Mouse (Mus musculus): ENCODE measurements around the gene Nae1. TPM values are rescaled to one million over a fixed set of nuclear protein-coding genes. Genes with fewer than 3 reads are reported as not detected.

The Nae1 gene
- polyA plus RNA-seq, 1 experiment from 2014 or later: 98.6 TPM

- H3K27ac ChIP-seq (ENCODE audit: low read length): no peak overlapping the region
- peak overlapping the region; percentile 93 for H3K4me3 ChIP-seq (ENCODE audit: low read length)
- H3K36me3 ChIP-seq (ENCODE audit: insufficient read depth, low read length): peaks cover 10% of the 10 kb centered on the region
- peaks cover 12% of the 10 kb centered on the region for H3K27me3 ChIP-seq (ENCODE audit: insufficient read depth, low read length)
- H3K4me2 ChIP-seq (replicated peaks; ENCODE audit: low read depth, low read length): peak overlapping the region; percentile 77
- peak; percentile 76 for ATAC-seq (ENCODE audit: low FRiP score, low TSS enrichment)
- H3K4me1 ChIP-seq (ENCODE audit: insufficient read depth, low read length): peaks cover 20% of the 10 kb centered on the region
- H3K9ac ChIP-seq (replicated peaks; ENCODE audit: low read length): peak overlapping the region; percentile 97
- 9% methylated on average over 9 of the region's 9 CpGs for WGBS
- H3K9me3 ChIP-seq (ENCODE audit: low read length): no peaks in the 10 kb centered on the region
These were observed 323 bp upstream of the Nae1 start for GRCm38 (mm10) chr8:104534779-104535141.

DNA sequence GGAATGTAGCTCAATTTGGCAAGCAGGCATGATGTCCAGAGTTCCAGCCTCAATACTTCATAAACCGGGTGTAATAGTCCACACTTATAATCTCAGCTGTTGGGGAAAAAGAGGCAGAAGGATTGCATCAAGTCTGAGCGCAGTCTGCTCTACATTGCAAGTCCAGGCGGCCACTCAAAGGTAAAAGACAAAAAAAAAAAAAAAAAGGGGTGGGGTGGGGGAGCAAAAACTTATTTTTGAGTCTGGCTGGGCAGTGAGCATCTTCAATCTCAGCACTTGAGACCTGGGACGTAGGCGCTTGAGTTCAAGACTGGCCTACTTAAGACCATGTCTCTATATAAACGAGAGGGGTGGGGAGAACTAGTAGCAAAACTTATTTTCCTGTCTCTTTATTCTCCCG, 886 bp downstream of the Nae1 start:
- peak overlapping the region; percentile 73 for H3K4me2 ChIP-seq (replicated peaks; ENCODE audit: low read depth, low read length)
- H3K9me3 ChIP-seq (ENCODE audit: low read length): no peaks in the 10 kb centered on the region
- peak overlapping the region; percentile 93 for H3K4me3 ChIP-seq (ENCODE audit: low read length)
- peaks cover under 1% of the 10 kb centered on the region; the same call in 1 of the 2 replicates for H3K27me3 ChIP-seq (ENCODE audit: insufficient read depth, low read length)
- peaks cover 17% of the 10 kb centered on the region for H3K36me3 ChIP-seq (ENCODE audit: insufficient read depth, low read length)
- 14% methylated on average over 7 of the region's 7 CpGs for WGBS
- H3K4me1 ChIP-seq (ENCODE audit: insufficient read depth, low read length): peaks cover 20% of the 10 kb centered on the region
- H3K9ac ChIP-seq (replicated peaks; ENCODE audit: low read length): peak overlapping the region; percentile 97
- H3K27ac ChIP-seq (ENCODE audit: low read length): no peak overlapping the region
- ATAC-seq (ENCODE audit: low FRiP score, low TSS enrichment): peak; percentile 17; the same call in 1 of the 2 replicates

- H3K4me2 ChIP-seq (replicated peaks; ENCODE audit: low read depth, low read length): no peak overlapping the region
- H3K36me3 ChIP-seq (ENCODE audit: insufficient read depth, low read length): peaks cover 35% of the 10 kb centered on the region
- no peak overlapping the region for H3K27ac ChIP-seq (ENCODE audit: low read length)
- H3K4me1 ChIP-seq (ENCODE audit: insufficient read depth, low read length): peaks cover 13% of the 10 kb centered on the region
- H3K4me3 ChIP-seq (ENCODE audit: low read length): no peak overlapping the region
- H3K27me3 ChIP-seq (ENCODE audit: insufficient read depth, low read length): no peaks in the 10 kb centered on the region
- WGBS: 82% methylated on average over 6 of the region's 6 CpGs
- no peak for ATAC-seq (ENCODE audit: low FRiP score, low TSS enrichment)
- no peaks in the 10 kb centered on the region for H3K9me3 ChIP-seq (ENCODE audit: low read length)
- no peak overlapping the region for H3K9ac ChIP-seq (replicated peaks; ENCODE audit: low read length)
These were observed 4.8 kb downstream of the Nae1 start for GRCm38 (mm10) chr8:104529671-104530070.

- no peaks in the 10 kb centered on the region for H3K27me3 ChIP-seq (ENCODE audit: insufficient read depth, low read length)
- 93% methylated on average over 5 of the region's 5 CpGs for WGBS
- H3K27ac ChIP-seq (ENCODE audit: low read length): no peak overlapping the region
- H3K9me3 ChIP-seq (ENCODE audit: low read length): no peaks in the 10 kb centered on the region
- H3K36me3 ChIP-seq (ENCODE audit: insufficient read depth, low read length): peaks cover 45% of the 10 kb centered on the region
- H3K4me3 ChIP-seq (ENCODE audit: low read length): no peak overlapping the region
- H3K4me1 ChIP-seq (ENCODE audit: insufficient read depth, low read length): no peaks in the 10 kb centered on the region
- ATAC-seq (ENCODE audit: low FRiP score, low TSS enrichment): no peak
- H3K9ac ChIP-seq (replicated peaks; ENCODE audit: low read length): no peak overlapping the region
- no peak overlapping the region for H3K4me2 ChIP-seq (replicated peaks; ENCODE audit: low read depth, low read length)
These were observed 16.6 kb downstream of the Nae1 start for GRCm38 (mm10) chr8:104517872-104518271.

- Histone ChIP-seq H3K4me3 (ENCODE audit: low read length) (peak overlapping the region; percentile 66; the same call in 1 of the 2 replicates), H3K4me2 (replicated peaks; ENCODE audit: low read depth, low read length) (peak overlapping the region; percentile 100), H3K9me3 (ENCODE audit: low read length) (no peaks in the 10 kb centered on the region), H3K27me3 (ENCODE audit: insufficient read depth, low read length) (no peaks in the 10 kb centered on the region), H3K9ac (replicated peaks; ENCODE audit: low read length) (no peak overlapping the region), H3K4me1 (ENCODE audit: insufficient read depth, low read length) (peaks cover 11% of the 10 kb centered on the region), H3K27ac (ENCODE audit: low read length) (no peak overlapping the region; the same call in 1 of the 2 replicates), H3K36me3 (ENCODE audit: insufficient read depth, low read length) (peaks cover 16% of the 10 kb centered on the region)
- 81% methylated on average over 3 of the region's 3 CpGs for WGBS
- peak; percentile 5; the same call in 1 of the 2 replicates for ATAC-seq (ENCODE audit: low FRiP score, low TSS enrichment)
These were observed 24.3 kb downstream of the Nae1 start for GRCm38 (mm10) chr8:104510134-104510533.

- no peaks in the 10 kb centered on the region for H3K27me3 ChIP-seq (ENCODE audit: insufficient read depth, low read length)
- H3K9me3 ChIP-seq (ENCODE audit: low read length): no peaks in the 10 kb centered on the region
- H3K36me3 ChIP-seq (ENCODE audit: insufficient read depth, low read length): peaks cover 9% of the 10 kb centered on the region
- H3K4me3 ChIP-seq (ENCODE audit: low read length): peak within 1 kb of the TSS; percentile 66
- H3K27ac ChIP-seq (ENCODE audit: low read length): peak within 1 kb of the TSS; percentile 69; the same call in 1 of the 2 replicates
- peak; percentile 94 for ATAC-seq (ENCODE audit: low FRiP score, low TSS enrichment)
- peak within 1 kb of the TSS; percentile 82 for H3K9ac ChIP-seq (replicated peaks; ENCODE audit: low read length)
- peaks cover 11% of the 10 kb centered on the region for H3K4me1 ChIP-seq (ENCODE audit: insufficient read depth, low read length)
- peak within 1 kb of the TSS; percentile 100 for H3K4me2 ChIP-seq (replicated peaks; ENCODE audit: low read depth, low read length)
- 1% methylated on average over 60 of the region's 64 CpGs for WGBS
These were observed 25.1 kb downstream of the Nae1 start, which contains the start of gene Terb1 for GRCm38 (mm10) chr8:104509061-104510006. Terb1 (minus strand) TSS chr8:104509910.

DNA sequence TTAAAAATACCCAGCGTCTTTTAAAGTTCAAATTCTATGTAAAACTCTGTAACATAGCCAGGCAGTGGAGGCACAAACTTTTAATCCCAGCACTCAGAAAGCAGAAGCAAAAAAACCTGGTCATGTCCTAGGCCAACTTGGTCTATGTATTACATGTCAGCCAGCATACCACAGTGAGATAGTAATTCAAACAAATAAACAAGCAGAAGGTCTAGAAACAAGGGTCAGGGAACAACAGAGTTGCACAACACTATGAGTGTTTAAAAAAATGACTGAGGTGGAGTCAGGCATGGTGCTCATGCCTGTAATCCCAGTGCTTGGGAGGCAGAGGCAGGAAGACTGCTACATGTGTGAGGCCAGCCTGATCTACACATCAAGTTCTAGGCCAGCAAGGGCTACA, 55.3 kb downstream of the Nae1 start:
- Histone ChIP-seq H3K27ac (ENCODE audit: low read length) (no peak overlapping the region), H3K9ac (replicated peaks; ENCODE audit: low read length) (no peak overlapping the region), H3K4me3 (ENCODE audit: low read length) (no peak overlapping the region), H3K4me2 (replicated peaks; ENCODE audit: low read depth, low read length) (no peak overlapping the region), H3K27me3 (ENCODE audit: insufficient read depth, low read length) (no peaks in the 10 kb centered on the region), H3K4me1 (ENCODE audit: insufficient read depth, low read length) (no peaks in the 10 kb centered on the region), H3K9me3 (ENCODE audit: low read length) (no peaks in the 10 kb centered on the region), H3K36me3 (ENCODE audit: insufficient read depth, low read length) (no peaks in the 10 kb centered on the region)
- ATAC-seq (ENCODE audit: low FRiP score, low TSS enrichment): no peak
- WGBS: 66% methylated on average over 1 of the region's 1 CpGs

- no peak for ATAC-seq (ENCODE audit: low FRiP score, low TSS enrichment)
- Histone ChIP-seq H3K36me3 (ENCODE audit: insufficient read depth, low read length) (no peaks in the 10 kb centered on the region), H3K4me1 (ENCODE audit: insufficient read depth, low read length) (no peaks in the 10 kb centered on the region), H3K27me3 (ENCODE audit: insufficient read depth, low read length) (no peaks in the 10 kb centered on the region), H3K9ac (replicated peaks; ENCODE audit: low read length) (no peak overlapping the region), H3K4me3 (ENCODE audit: low read length) (no peak overlapping the region), H3K4me2 (replicated peaks; ENCODE audit: low read depth, low read length) (no peak overlapping the region), H3K27ac (ENCODE audit: low read length) (no peak overlapping the region), H3K9me3 (ENCODE audit: low read length) (no peaks in the 10 kb centered on the region)
- WGBS: 81% methylated on average over 3 of the region's 3 CpGs
These were observed 62.0 kb downstream of the Nae1 start for GRCm38 (mm10) chr8:104472465-104472864.

- Histone ChIP-seq H3K27me3 (ENCODE audit: insufficient read depth, low read length) (no peaks in the 10 kb centered on the region), H3K4me2 (replicated peaks; ENCODE audit: low read depth, low read length) (no peak overlapping the region), H3K4me3 (ENCODE audit: low read length) (no peak overlapping the region), H3K36me3 (ENCODE audit: insufficient read depth, low read length) (no peaks in the 10 kb centered on the region), H3K4me1 (ENCODE audit: insufficient read depth, low read length) (no peaks in the 10 kb centered on the region), H3K27ac (ENCODE audit: low read length) (no peak overlapping the region), H3K9ac (replicated peaks; ENCODE audit: low read length) (no peak overlapping the region), H3K9me3 (ENCODE audit: low read length) (no peaks in the 10 kb centered on the region)
- 78% methylated on average over 2 of the region's 2 CpGs for WGBS
- no peak for ATAC-seq (ENCODE audit: low FRiP score, low TSS enrichment)
These were observed 67.0 kb downstream of the Nae1 start for GRCm38 (mm10) chr8:104467463-104467862.

Measured in kidney, embryonic 16.5 days (tissue).